ENCODE assay signal across 8 mouse cellular contexts in genomic region chr6:113307481-113308121, GRCm38 (mm10). TPM values are rescaled to one million over a fixed set of nuclear protein-coding genes. Genes with fewer than 3 reads are reported as not detected.
DNase-seq lines count a peak whose midpoint lies in the region; ATAC-seq and TF ChIP-seq lines count a peak whose summit lies in the region.

No protein-coding gene starts in this region.

- WGBS in embryonic facial prominence, embryonic 14.5 days: 0% methylated on average over 18 of the region's 34 CpGs
- 1% methylated on average over 24 of the region's 34 CpGs for WGBS in heart, embryonic 14.5 days
- under 1% methylated on average over 26 of the region's 34 CpGs for WGBS in lung, embryonic 16.5 days
- under 1% methylated on average over 33 of the region's 34 CpGs for WGBS in neural tube, embryonic 15.5 days

- TF ChIP-seq EP300 in CH12.LX (IDR thresholded peaks at IDR 0.05; ENCODE audit: low read length): no peak

- no peaks in the 10 kb centered on the region for H3K27me3 ChIP-seq in CH12.LX (replicated peaks)
- no peaks in the 10 kb centered on the region for H3K27me3 ChIP-seq in embryonic facial prominence, embryonic 14.5 days (replicated peaks; ENCODE audit: control insufficient read depth, insufficient read depth, low read length)
- no peaks in the 10 kb centered on the region for H3K27me3 ChIP-seq in heart, embryonic 14.5 days (ENCODE audit: control insufficient read depth, insufficient read depth, low read length)
- no peaks in the 10 kb centered on the region for H3K27me3 ChIP-seq in lung, embryonic 16.5 days (ENCODE audit: control insufficient read depth, insufficient read depth, low read depth, low read length)
- no peaks in the 10 kb centered on the region for H3K27me3 ChIP-seq in neural tube, embryonic 15.5 days (replicated peaks)

- H3K4me3 ChIP-seq in CH12.LX (replicated peaks in 1 of 3; ENCODE audit: low read depth in 2 of 3, low read length in 2 of 3, poor library complexity in 1 of 3): peak overlapping the region; percentile 91 to 98 (median 97)
- peak overlapping the region; percentile 86 for H3K4me3 ChIP-seq in embryonic facial prominence, embryonic 14.5 days (ENCODE audit: low read depth, low read length)
- peak overlapping the region; percentile 89 to 93 for H3K4me3 ChIP-seq in heart, embryonic 14.5 days (ENCODE audit: control insufficient read depth in 1 of 2, insufficient read depth in 1 of 2, low read depth in 1 of 2, low read length in 2 of 2)
- peak overlapping the region; percentile 94 for H3K4me3 ChIP-seq in lung, embryonic 16.5 days (ENCODE audit: low read length)
- H3K4me3 ChIP-seq in neural tube, embryonic 15.5 days (replicated peaks): peak overlapping the region; percentile 99

- dilution Hi-C loops in CH12.LX (cut with MboI; ENCODE audit: extremely low pct_ligation_motif_present, extremely low pct_unique_long_range_greater_than_20kb, low sequenced_read_pairs): no loop called here

- peak overlapping the region; percentile 77 for H3K27ac ChIP-seq in CH12.LX (ENCODE audit: insufficient read depth, low read depth)
- peak overlapping the region; percentile 95 for H3K27ac ChIP-seq in embryonic facial prominence, embryonic 14.5 days (replicated peaks; ENCODE audit: low read depth, low read length)
- peak overlapping the region; percentile 99; a peak in 3 of 4 replicates for H3K27ac ChIP-seq in heart, embryonic 14.5 days (replicated peaks in 1 of 2; ENCODE audit: control insufficient read depth in 1 of 2, insufficient read depth in 1 of 2, low read depth in 2 of 2, low read length in 2 of 2)
- peak overlapping the region; percentile 99 for H3K27ac ChIP-seq in lung, embryonic 16.5 days (ENCODE audit: low read length)
- H3K27ac ChIP-seq in neural tube, embryonic 15.5 days (replicated peaks): peak overlapping the region; percentile 97

- peaks cover 10 to 34% of the 10 kb centered on the region in 2 experiments for H3K4me1 ChIP-seq in CH12.LX (ENCODE audit: control insufficient read depth in 1 of 2, insufficient read depth in 2 of 2)
- H3K4me1 ChIP-seq in embryonic facial prominence, embryonic 14.5 days (ENCODE audit: control insufficient read depth, insufficient read depth, low read length): peaks cover 6% of the 10 kb centered on the region; the same call in 1 of the 2 replicates
- peaks cover 4 to 27% of the 10 kb centered on the region in 2 experiments for H3K4me1 ChIP-seq in heart, embryonic 14.5 days (ENCODE audit: control insufficient read depth in 2 of 2, insufficient read depth in 2 of 2, low read length in 2 of 2)
- peaks cover 14% of the 10 kb centered on the region for H3K4me1 ChIP-seq in lung, embryonic 16.5 days (replicated peaks; ENCODE audit: control insufficient read depth, insufficient read depth, low read length)
- H3K4me1 ChIP-seq in neural tube, embryonic 15.5 days: peaks cover 36% of the 10 kb centered on the region

- H3K9ac ChIP-seq in CH12.LX (ENCODE audit: insufficient read depth, low read depth): peak overlapping the region; percentile 90
- H3K9ac ChIP-seq in embryonic facial prominence, embryonic 14.5 days (ENCODE audit: low read depth, low read length): peak overlapping the region; percentile 93
- H3K9ac ChIP-seq in heart, embryonic 14.5 days (ENCODE audit: low read length): peak overlapping the region; percentile 94
- H3K9ac ChIP-seq in lung, embryonic 16.5 days (ENCODE audit: low read length): peak overlapping the region; percentile 98
- peak overlapping the region; percentile 93 for H3K9ac ChIP-seq in neural tube, embryonic 15.5 days (replicated peaks)

- TF ChIP-seq RAD21 in CH12.LX (IDR thresholded peaks at IDR 0.05; ENCODE audit: low read depth, low read length): no peak

- no peaks in the 10 kb centered on the region for H3K9me3 ChIP-seq in CH12.LX (replicated peaks; ENCODE audit: low read length)
- H3K9me3 ChIP-seq in embryonic facial prominence, embryonic 14.5 days (ENCODE audit: control insufficient read depth, low read length): no peaks in the 10 kb centered on the region
- H3K9me3 ChIP-seq in heart, embryonic 14.5 days (ENCODE audit: control insufficient read depth, low read length): no peaks in the 10 kb centered on the region
- no peaks in the 10 kb centered on the region for H3K9me3 ChIP-seq in lung, embryonic 16.5 days (ENCODE audit: control insufficient read depth, low read length)
- no peaks in the 10 kb centered on the region for H3K9me3 ChIP-seq in neural tube, embryonic 15.5 days (replicated peaks)

- H3K4me2 ChIP-seq in CH12.LX (ENCODE audit: insufficient read depth, low read depth, poor library complexity, severe bottlenecking): peak overlapping the region; percentile 94
- peak overlapping the region; percentile 88 for H3K4me2 ChIP-seq in embryonic facial prominence, embryonic 14.5 days (ENCODE audit: low read depth, low read length)
- peak overlapping the region; percentile 84 for H3K4me2 ChIP-seq in heart, embryonic 14.5 days (ENCODE audit: low read length)
- H3K4me2 ChIP-seq in lung, embryonic 16.5 days (ENCODE audit: low read depth, low read length): peak overlapping the region; percentile 72
- H3K4me2 ChIP-seq in neural tube, embryonic 15.5 days: peak overlapping the region; percentile 98

- peak; percentile 35 for DNase-seq in CH12.LX (ENCODE audit: extremely low read depth)
- DNase-seq in adrenal gland, adult (ENCODE audit: inconsistent age in 2 of 2, low spot score in 1 of 2): peak; percentile 62 to 83
- DNase-seq in embryonic facial prominence, embryonic 14.5 days (ENCODE audit: low spot score): peak; percentile 54
- DNase-seq in kidney, postnatal 10 days: peak; percentile 62
- peak; percentile 23 for DNase-seq in urinary bladder, postnatal 25 days (ENCODE audit: low spot score)

- H3K36me3 ChIP-seq in CH12.LX (replicated peaks in 1 of 2; ENCODE audit: control insufficient read depth in 1 of 2, insufficient read depth in 1 of 2, low read length in 1 of 2): peaks cover 19 to 30% of the 10 kb centered on the region in 2 experiments
- peaks cover 25% of the 10 kb centered on the region for H3K36me3 ChIP-seq in embryonic facial prominence, embryonic 14.5 days (ENCODE audit: control insufficient read depth, insufficient read depth, low read length)
- peaks cover 27% of the 10 kb centered on the region for H3K36me3 ChIP-seq in heart, embryonic 14.5 days (ENCODE audit: control insufficient read depth, insufficient read depth, low read length)
- H3K36me3 ChIP-seq in lung, embryonic 16.5 days (ENCODE audit: control insufficient read depth, insufficient read depth, low read length): peaks cover 12% of the 10 kb centered on the region
- peaks cover 19% of the 10 kb centered on the region for H3K36me3 ChIP-seq in neural tube, embryonic 15.5 days

- H3K79me2 ChIP-seq in CH12.LX (replicated peaks; ENCODE audit: control insufficient read depth, extremely low read depth, insufficient read depth, poor library complexity, severe bottlenecking): peaks cover 38% of the 10 kb centered on the region

- no peak for TF ChIP-seq CTCF in CH12.LX (conservative IDR thresholded peaks at IDR 0.05 in 1 of 2, IDR thresholded peaks at IDR 0.05 in 1 of 2; ENCODE audit: low read depth in 2 of 2, low read length in 2 of 2)

- TF ChIP-seq POLR2A in CH12.LX (IDR thresholded peaks at IDR 0.05; ENCODE audit: low read depth, low read length): no peak

- in situ Hi-C loops in CH12.LX (cut with MboI; ENCODE audit: low pct_ligation_motif_present, low pct_unique_long_range_greater_than_20kb, low sequenced_read_pairs): loop anchor here (10.0 to 25.0 kb wide), 2 partner anchors 263 to 595 kb away; partner anchors contain the start of gene Thumpd3

- no peak for ATAC-seq in embryonic facial prominence, embryonic 14.5 days (ENCODE audit: low read depth)
- no peak for ATAC-seq in heart, embryonic 14.5 days (ENCODE audit: insufficient number of reproducible peaks, insufficient read depth, low FRiP score, low read depth)
- ATAC-seq in lung, embryonic 16.5 days (ENCODE audit: low read depth): no peak
- no peak for ATAC-seq in neural tube, embryonic 15.5 days (ENCODE audit: low FRiP score)

RNA-seq across cellular contexts. Expression of gene Brpf1, which starts 0.7 kb away (rescaled TPM):
- 24.5 and 26.5 TPM in 2 replicates for total RNA-seq in CH12.LX (2012; rRNA removed)
- 13.7 TPM in 2 replicates for total RNA-seq in CH12.LX (2014; rRNA removed)
- 26.7 and 28.1 TPM in 2 replicates for polyA plus RNA-seq in CH12.LX (2012; ENCODE audit: insufficient read length, low read depth)
- polyA plus RNA-seq in embryonic facial prominence, embryonic 14.5 days (2014; fragmentation: Nextera tagmentation; extraction: Ambion mirVana): 20.0 and 21.8 TPM in 2 replicates
- polyA plus RNA-seq in heart, embryonic 14.5 days (2014; fragmentation: Nextera tagmentation; extraction: Ambion mirVana): 11.7 and 11.8 TPM in 2 replicates
- 16.6 and 19.1 TPM in 2 replicates for polyA plus RNA-seq in lung, embryonic 16.5 days (2015; fragmentation: Nextera tagmentation; extraction: Ambion mirVana)
- 13.8 TPM in 2 replicates for polyA plus RNA-seq in neural tube, embryonic 15.5 days (2015; fragmentation: Nextera tagmentation; extraction: Ambion mirVana)

RNA-seq across cellular contexts. Expression of gene Ogg1, which starts 19.2 kb away (rescaled TPM):
- total RNA-seq in CH12.LX (2012; rRNA removed) (12.5 and 13.8 TPM in 2 replicates), CH12.LX (2014; rRNA removed) (14.4 and 14.5 TPM in 2 replicates)
- polyA plus RNA-seq in CH12.LX (2012; ENCODE audit: insufficient read length, low read depth): 19.5 and 20.1 TPM in 2 replicates
- 9.9 and 11.2 TPM in 2 replicates for polyA plus RNA-seq in embryonic facial prominence, embryonic 14.5 days (2014; fragmentation: Nextera tagmentation; extraction: Ambion mirVana)
- 10.1 and 10.3 TPM in 2 replicates for polyA plus RNA-seq in heart, embryonic 14.5 days (2014; fragmentation: Nextera tagmentation; extraction: Ambion mirVana)
- 16.1 and 17.6 TPM in 2 replicates for polyA plus RNA-seq in lung, embryonic 16.5 days (2015; fragmentation: Nextera tagmentation; extraction: Ambion mirVana)
- 9.3 and 10.1 TPM in 2 replicates for polyA plus RNA-seq in neural tube, embryonic 15.5 days (2015; fragmentation: Nextera tagmentation; extraction: Ambion mirVana)

RNA-seq across cellular contexts. Expression of gene Cpne9, which starts 25.5 kb away (rescaled TPM):
- total RNA-seq in CH12.LX (2012; rRNA removed) (0.25 TPM in 2 replicates), CH12.LX (2014; rRNA removed) (0.19 and 0.28 TPM in 2 replicates)
- 0.27 and 0.49 TPM in 2 replicates for polyA plus RNA-seq in CH12.LX (2012; ENCODE audit: insufficient read length, low read depth)
- 0.13 and 0.29 TPM in 2 replicates for polyA plus RNA-seq in embryonic facial prominence, embryonic 14.5 days (2014; fragmentation: Nextera tagmentation; extraction: Ambion mirVana)
- polyA plus RNA-seq in heart, embryonic 14.5 days (2014; fragmentation: Nextera tagmentation; extraction: Ambion mirVana): 0.07 TPM in 1 of 2 replicates, not detected in the other
- polyA plus RNA-seq in lung, embryonic 16.5 days (2015; fragmentation: Nextera tagmentation; extraction: Ambion mirVana): 0.10 TPM in 1 of 2 replicates, not detected in the other
- polyA plus RNA-seq in neural tube, embryonic 15.5 days (2015; fragmentation: Nextera tagmentation; extraction: Ambion mirVana): 1.5 TPM in 2 replicates

RNA-seq across cellular contexts. Expression of gene Camk1, which starts 36.2 kb away (rescaled TPM):
- total RNA-seq in CH12.LX (2012; rRNA removed): 4.1 and 5.3 TPM in 2 replicates
- total RNA-seq in CH12.LX (2014; rRNA removed): 0.20 and 0.36 TPM in 2 replicates
- polyA plus RNA-seq in CH12.LX (2012; ENCODE audit: insufficient read length, low read depth): 0.97 and 1.4 TPM in 2 replicates
- 103 and 109 TPM in 2 replicates for polyA plus RNA-seq in embryonic facial prominence, embryonic 14.5 days (2014; fragmentation: Nextera tagmentation; extraction: Ambion mirVana)
- polyA plus RNA-seq in heart, embryonic 14.5 days (2014; fragmentation: Nextera tagmentation; extraction: Ambion mirVana): 131 and 134 TPM in 2 replicates
- polyA plus RNA-seq in lung, embryonic 16.5 days (2015; fragmentation: Nextera tagmentation; extraction: Ambion mirVana): 105 and 109 TPM in 2 replicates
- 103 and 119 TPM in 2 replicates for polyA plus RNA-seq in neural tube, embryonic 15.5 days (2015; fragmentation: Nextera tagmentation; extraction: Ambion mirVana)
